17 mouse cellular contexts compared by ENCODE assay signal in the genomic region with DNA sequence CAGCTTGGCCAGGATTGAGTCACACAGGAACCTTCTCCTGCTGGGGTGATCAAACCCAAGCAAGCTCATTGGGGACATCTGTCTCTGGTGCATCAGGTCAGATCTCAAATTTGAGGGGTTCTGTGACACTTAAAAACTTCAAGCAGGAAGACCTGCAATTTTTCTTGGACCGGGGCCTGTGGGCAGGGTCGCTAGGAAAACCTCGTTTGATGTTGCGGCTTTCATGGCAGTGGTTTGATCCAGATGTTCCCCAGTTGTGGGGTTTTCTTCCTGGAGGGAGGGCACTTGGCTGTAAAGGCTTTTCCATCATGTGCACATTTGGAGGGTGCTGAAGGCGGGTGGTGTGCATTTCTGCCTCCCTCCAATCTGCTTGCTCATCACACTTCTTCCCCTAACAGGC. TPM values are rescaled to one million over a fixed set of nuclear protein-coding genes. Genes with fewer than 3 reads are reported as not detected.
DNase-seq lines count a peak whose midpoint lies in the region; ATAC-seq and TF ChIP-seq lines count a peak whose summit lies in the region.
"Had no signal": no experiment of that assay in that cellular context is flagged by ENCODE, and none has a peak within 500 bp of the region (broad histone marks: within the 10 kb centered on the region; RNA-seq: fewer than 3 reads in every experiment).

No protein-coding gene starts in this region.

- H3K9me3 ChIP-seq in hindbrain, embryonic 13.5 days = no peaks in the 10 kb centered on the region
- no peaks in the 10 kb centered on the region for H3K9me3 ChIP-seq in hindbrain, embryonic 14.5 days (ENCODE audit: control insufficient read depth, low read length)
- no peaks in the 10 kb centered on the region for H3K9me3 ChIP-seq in stomach, embryonic 14.5 days (ENCODE audit: control insufficient read depth, low read depth, low read length)
- no peaks in the 10 kb centered on the region for H3K9me3 ChIP-seq in stomach, postnatal 0 days (ENCODE audit: control insufficient read depth, low read length)
- H3K9me3 ChIP-seq in limb, embryonic 14.5 days (ENCODE audit: control insufficient read depth, low read length) = no peaks in the 10 kb centered on the region
- no peaks in the 10 kb centered on the region for H3K9me3 ChIP-seq in lung, postnatal 0 days (ENCODE audit: low read length)
- H3K9me3 ChIP-seq: hindbrain, embryonic 15.5 days had no signal

- H3K36me3 ChIP-seq in hindbrain, embryonic 13.5 days = no peaks in the 10 kb centered on the region
- no peaks in the 10 kb centered on the region for H3K36me3 ChIP-seq in hindbrain, embryonic 14.5 days (replicated peaks; ENCODE audit: control insufficient read depth, insufficient read depth)
- H3K36me3 ChIP-seq in stomach, embryonic 14.5 days (ENCODE audit: control insufficient read depth, insufficient read depth, low read length) = no peaks in the 10 kb centered on the region
- no peaks in the 10 kb centered on the region for H3K36me3 ChIP-seq in stomach, postnatal 0 days (ENCODE audit: control insufficient read depth, insufficient read depth, low read length)
- no peaks in the 10 kb centered on the region for H3K36me3 ChIP-seq in limb, embryonic 14.5 days (ENCODE audit: control insufficient read depth, insufficient read depth, low read length)
- no peaks in the 10 kb centered on the region for H3K36me3 ChIP-seq in lung, postnatal 0 days (ENCODE audit: insufficient read depth, low read length)
- H3K36me3 ChIP-seq: hindbrain, embryonic 15.5 days had no signal

- 0 out of 2 replicates have a peak overlapping the region, but pooled peaks have one; percentile 1 for H3K9ac ChIP-seq in hindbrain, embryonic 13.5 days
- H3K9ac ChIP-seq in hindbrain, embryonic 14.5 days = no peak overlapping the region
- H3K9ac ChIP-seq in stomach, embryonic 14.5 days (replicated peaks; ENCODE audit: low read depth, low read length) = no peak overlapping the region
- H3K9ac ChIP-seq in stomach, postnatal 0 days (ENCODE audit: low read length) = no peak overlapping the region
- H3K9ac ChIP-seq in limb, embryonic 14.5 days (ENCODE audit: low read depth, low read length, severe bottlenecking) = no peak overlapping the region
- H3K9ac ChIP-seq in lung, postnatal 0 days (replicated peaks; ENCODE audit: low read depth) = no peak overlapping the region

- peak overlapping the region; percentile 31; the same call in 1 of the 2 replicates for H3K27ac ChIP-seq in hindbrain, embryonic 13.5 days
- no peak overlapping the region for H3K27ac ChIP-seq in hindbrain, embryonic 14.5 days
- H3K27ac ChIP-seq in stomach, embryonic 14.5 days (ENCODE audit: low read length) = peak overlapping the region; percentile 80; the same call in 1 of the 2 replicates
- H3K27ac ChIP-seq in stomach, postnatal 0 days (replicated peaks) = no peak overlapping the region
- peak overlapping the region; percentile 56 for H3K27ac ChIP-seq in limb, embryonic 14.5 days (replicated peaks; ENCODE audit: low read depth, low read length)
- no peak overlapping the region for H3K27ac ChIP-seq in lung, postnatal 0 days (ENCODE audit: low read length)
- H3K27ac ChIP-seq: left cerebral cortex, adult 2 months had no signal

- DNase-seq in hindbrain, embryonic 14.5 days (ENCODE audit: low spot score) = no peak
- DNase-seq in stomach, postnatal 0 days (ENCODE audit: low spot score) = no peak
- peak; percentile 85 for DNase-seq in limb, embryonic 14.5 days (ENCODE audit: low spot score)
- DNase-seq in adrenal gland, postnatal 14 days = no peak
- DNase-seq in lung, postnatal 0 days (ENCODE audit: low spot score) = no peak
- DNase-seq in lung, postnatal 36 days = no peak
- DNase-seq: cerebellum, postnatal 36 days; gastrocnemius, postnatal 14 days; kidney, adult 9 months; lung, adult 2 months; midbrain, embryonic 14.5 days; right cerebral cortex, postnatal 25 days; thymus, adult 18-20 months had no signal

- peaks cover 32% of the 10 kb centered on the region for H3K4me1 ChIP-seq in hindbrain, embryonic 13.5 days (replicated peaks)
- H3K4me1 ChIP-seq in hindbrain, embryonic 14.5 days (replicated peaks; ENCODE audit: control insufficient read depth, insufficient read depth, low read length) = peaks cover 13% of the 10 kb centered on the region
- H3K4me1 ChIP-seq in stomach, embryonic 14.5 days (ENCODE audit: control insufficient read depth, insufficient read depth, low read length) = peaks cover 34% of the 10 kb centered on the region; the same call in 1 of the 2 replicates
- H3K4me1 ChIP-seq in stomach, postnatal 0 days (replicated peaks; ENCODE audit: control insufficient read depth, insufficient read depth) = no peaks in the 10 kb centered on the region
- peaks cover 26% of the 10 kb centered on the region for H3K4me1 ChIP-seq in limb, embryonic 14.5 days (ENCODE audit: control insufficient read depth, insufficient read depth, low read length)
- H3K4me1 ChIP-seq in lung, postnatal 0 days (ENCODE audit: insufficient read depth, low read depth, low read length) = no peaks in the 10 kb centered on the region

- no peak overlapping the region for H3K4me2 ChIP-seq in hindbrain, embryonic 13.5 days
- no peak overlapping the region for H3K4me2 ChIP-seq in hindbrain, embryonic 14.5 days (replicated peaks)
- H3K4me2 ChIP-seq in stomach, embryonic 14.5 days (replicated peaks; ENCODE audit: low read depth, low read length) = no peak overlapping the region
- H3K4me2 ChIP-seq in stomach, postnatal 0 days (replicated peaks; ENCODE audit: low read depth) = no peak overlapping the region
- H3K4me2 ChIP-seq in limb, embryonic 14.5 days (replicated peaks; ENCODE audit: low read depth, low read length, severe bottlenecking) = peak overlapping the region; percentile 29
- no peak overlapping the region for H3K4me2 ChIP-seq in lung, postnatal 0 days (replicated peaks; ENCODE audit: low read depth, low read length)
- H3K4me2 ChIP-seq: hindbrain, embryonic 15.5 days had no signal

- 65% methylated on average over 5 of the region's 5 CpGs for WGBS in hindbrain, embryonic 13.5 days
- 59% methylated on average over 5 of the region's 5 CpGs for WGBS in hindbrain, embryonic 14.5 days
- WGBS in stomach, embryonic 14.5 days = 32% methylated on average over 5 of the region's 5 CpGs
- 54% methylated on average over 5 of the region's 5 CpGs for WGBS in stomach, postnatal 0 days
- 9% methylated on average over 5 of the region's 5 CpGs for WGBS in limb, embryonic 14.5 days
- 44% methylated on average over 5 of the region's 5 CpGs for WGBS in lung, postnatal 0 days

- TF ChIP-seq CTCF in stomach, postnatal 0 days (IDR thresholded peaks at IDR 0.05; ENCODE audit: low read depth) = no peak
- no peak for TF ChIP-seq CTCF in lung, postnatal 0 days (IDR thresholded peaks at IDR 0.05)

- TF ChIP-seq POLR2A in limb, embryonic 14.5 days (IDR thresholded peaks at IDR 0.05; ENCODE audit: borderline replicate concordance, extremely low read depth, insufficient read depth, insufficient read length) = no peak

- H3K27me3 ChIP-seq in hindbrain, embryonic 13.5 days = peaks cover 36% of the 10 kb centered on the region
- H3K27me3 ChIP-seq in hindbrain, embryonic 14.5 days (ENCODE audit: control insufficient read depth, insufficient read depth, low read length) = 0 out of 2 replicates have a peak, but pooled peaks cover 10% of the 10 kb centered on the region
- H3K27me3 ChIP-seq in stomach, embryonic 14.5 days (ENCODE audit: control insufficient read depth, insufficient read depth, low read length) = no peaks in the 10 kb centered on the region
- no peaks in the 10 kb centered on the region for H3K27me3 ChIP-seq in stomach, postnatal 0 days (ENCODE audit: control insufficient read depth, insufficient read depth, low read length)
- peaks cover 20% of the 10 kb centered on the region for H3K27me3 ChIP-seq in limb, embryonic 14.5 days (ENCODE audit: control insufficient read depth, insufficient read depth, low read length)
- no peaks in the 10 kb centered on the region; the same call in 1 of the 2 replicates for H3K27me3 ChIP-seq in lung, postnatal 0 days (replicated peaks; ENCODE audit: insufficient read depth, low read length)

- TF ChIP-seq EP300 in stomach, postnatal 0 days (optimal IDR thresholded peaks at IDR 0.05) = no peak
- TF ChIP-seq EP300 in lung, postnatal 0 days (IDR thresholded peaks at IDR 0.05) = no peak

- ATAC-seq in hindbrain, embryonic 13.5 days (ENCODE audit: low FRiP score) = no peak
- no peak for ATAC-seq in hindbrain, embryonic 14.5 days (ENCODE audit: low FRiP score)
- no peak for ATAC-seq in stomach, embryonic 14.5 days (ENCODE audit: insufficient number of reproducible peaks, insufficient read depth, low FRiP score, low read depth)
- no peak for ATAC-seq in stomach, postnatal 0 days (ENCODE audit: low FRiP score, low TSS enrichment)
- ATAC-seq in limb, embryonic 14.5 days (ENCODE audit: low FRiP score, low read depth) = peak; percentile 16; the same call in 1 of the 2 replicates
- ATAC-seq in lung, postnatal 0 days = no peak

- no peak overlapping the region for H3K4me3 ChIP-seq in hindbrain, embryonic 13.5 days
- H3K4me3 ChIP-seq in hindbrain, embryonic 14.5 days (replicated peaks; ENCODE audit: low read length) = no peak overlapping the region
- no peak overlapping the region for H3K4me3 ChIP-seq in stomach, embryonic 14.5 days (ENCODE audit: low read depth, low read length)
- no peak overlapping the region for H3K4me3 ChIP-seq in stomach, postnatal 0 days (ENCODE audit: low read depth, low read length)
- H3K4me3 ChIP-seq in limb, embryonic 14.5 days (replicated peaks; ENCODE audit: low read length) = no peak overlapping the region
- no peak overlapping the region for H3K4me3 ChIP-seq in lung, postnatal 0 days (ENCODE audit: low read depth, low read length)
- H3K4me3 ChIP-seq: hindbrain, embryonic 15.5 days; left cerebral cortex, adult 2 months had no signal

RNA-seq across cellular contexts. Expression of gene Smug1, which starts 51.2 kb away (rescaled TPM):
- 40.7 and 41.2 TPM in 2 replicates for polyA plus RNA-seq in hindbrain, embryonic 13.5 days (2015; fragmentation: Nextera tagmentation; extraction: Ambion mirVana)
- 37.6 and 40.8 TPM in 2 replicates for polyA plus RNA-seq in hindbrain, embryonic 14.5 days (2014; fragmentation: Nextera tagmentation; extraction: Ambion mirVana)
- 21.4 and 22.2 TPM in 2 replicates for polyA plus RNA-seq in stomach, embryonic 14.5 days (2014; fragmentation: Nextera tagmentation; extraction: Ambion mirVana)
- 10.6 and 11.2 TPM in 2 replicates for polyA plus RNA-seq in stomach, postnatal 0 days (2015; fragmentation: Nextera tagmentation; extraction: Ambion mirVana)
- polyA plus RNA-seq in limb, embryonic 14.5 days (2012; rRNA removed) = 18.6 and 22.4 TPM in 2 replicates
- polyA plus RNA-seq in limb, embryonic 14.5 days (2014; fragmentation: Nextera tagmentation; extraction: Ambion mirVana) = 18.2 and 18.9 TPM in 2 replicates
- 10.9 and 17.6 TPM in 2 replicates for total RNA-seq in adrenal gland, postnatal 14 days (2021)
- polyA plus RNA-seq in lung, postnatal 0 days (2015; fragmentation: Nextera tagmentation; extraction: Ambion mirVana) = 10.5 and 12.2 TPM in 2 replicates

Comparison
In these comparisons a context has a peak if more than half of its experiments do, and no peak if none do; other contexts are left out.
1. H3K27ac ChIP-seq: peak in hindbrain, embryonic 13.5 days (single experiment), stomach, embryonic 14.5 days (single experiment) and limb, embryonic 14.5 days (single experiment); none in hindbrain, embryonic 14.5 days (single experiment), stomach, postnatal 0 days (single experiment) and lung, postnatal 0 days (single experiment).